Mouse (Mus musculus) kidney, postnatal 0 days (tissue): ENCODE data around the gene Ddn. TPM values are rescaled to one million over a fixed set of nuclear protein-coding genes. Genes with fewer than 3 reads are reported as not detected.

Experiments used
- ATAC-seq: fragments of 200-750 bp; cut with Nextera tagmentation; replicated peaks from 2 replicates; pipeline ENCODE4 v1.8.0; 2017; ENCODE audit warnings: low read depth, moderate number of reproducible peaks, moderate TSS enrichment, moderate library complexity; ENCODE audit not compliant: low FRiP score
- DNase-seq: peaks from one replicate; pipeline ENCODE4 v3.0.0-alpha.2; 2016; ENCODE audit warnings: low spot score
- H3K27ac ChIP-seq: fragments of 300-500 bp; sonication (generic); 2 replicates; pipeline ENCODE4 v1.5.1; 2014; ENCODE audit warnings: mild to moderate bottlenecking
- H3K27me3 ChIP-seq: fragments of 300-500 bp; sonication (generic); 2 replicates; pipeline ENCODE4 v1.6.1; 2014; ENCODE audit warnings: low read length, mixed read lengths; ENCODE audit not compliant: insufficient read depth
- H3K36me3 ChIP-seq: fragments of 300-500 bp; sonication (generic); 2 replicates; pipeline ENCODE4 v1.6.1; 2014; ENCODE audit warnings: low read length, mixed read lengths; ENCODE audit not compliant: insufficient read depth
- H3K4me1 ChIP-seq: fragments of 300-500 bp; sonication (generic); replicated peaks from 2 replicates; pipeline ENCODE4 v1.6.1; 2014; ENCODE audit warnings: antibody characterized with exemption, low read length, mixed read lengths; ENCODE audit not compliant: insufficient read depth
- H3K4me2 ChIP-seq: fragments of 300-500 bp; sonication (generic); 2 replicates; pipeline ENCODE4 v1.6.1; 2014; ENCODE audit warnings: mild to moderate bottlenecking, low read length, moderate library complexity, mixed read lengths
- H3K4me3 ChIP-seq: fragments of 300-500 bp; sonication (generic); replicated peaks from 2 replicates; pipeline ENCODE4 v1.5.1; 2014; ENCODE audit warnings: low read depth, low read length
- H3K9ac ChIP-seq: fragments of 300-500 bp; sonication (generic); 2 replicates; pipeline ENCODE4 v1.6.1; 2014; ENCODE audit warnings: low read depth, low read length
- H3K9me3 ChIP-seq: fragments of 300-500 bp; sonication (generic); replicated peaks from 2 replicates; pipeline ENCODE4 v1.6.1; 2016; ENCODE audit warnings: low read length, inconsistent platforms, mixed read lengths
- CTCF ChIP-seq: IDR thresholded peaks from 2 replicates; pipeline ENCODE4 v1.5.1; 2016; ENCODE audit warnings: antibody characterized with exemption, low read depth, mild to moderate bottlenecking, moderate library complexity
- WGBS: fragments of 180-500 bp; shearing (Covaris S2); extraction: QIAGEN DNeasy Blood & Tissue Kit; methylation state at CpG from one replicate; pipeline ENCODE4 v1.1.7; 2014; 5-methylcytosine and 5-hydroxymethylcytosine counted together
- polyA plus RNA-seq: library from polyadenylated mRNA; unstranded; fragments of >200 nt; fragmentation: Nextera tagmentation; extraction: Ambion mirVana; gene quantifications from 2 replicates; pipeline ENCODE4 v1.2.1, GENCODE M21; 2015

The Ddn gene
- polyA plus RNA-seq, 1 experiment from 2014 or later, result 6.1 TPM

- Histone ChIP-seq H3K9ac (no peak overlapping the region), H3K4me1 (no peaks in the 10 kb centered on the region), H3K27me3 (no peaks in the 10 kb centered on the region), H3K4me2 (no peak overlapping the region), H3K4me3 (no peak overlapping the region), H3K27ac (no peak overlapping the region), H3K36me3 (peaks cover 96% of the 10 kb centered on the region), H3K9me3 (no peaks in the 10 kb centered on the region)
- no peak for TF ChIP-seq CTCF
- DNase-seq (no peak), ATAC-seq (no peak)
- 93% methylated on average over 30 of the region's 30 CpGs for whole genome bisulfite sequencing
Observed at GRCm38 (mm10) chr15:98839671-98840585, 30.6 kb upstream of the Ddn start.

GRCm38 (mm10) chr15:98839161-98839560 is 29.9 kb upstream of the Ddn start:
- Histone ChIP-seq H3K4me2 (no peak overlapping the region), H3K27me3 (no peaks in the 10 kb centered on the region), H3K9ac (no peak overlapping the region), H3K36me3 (peaks cover 96% of the 10 kb centered on the region), H3K9me3 (no peaks in the 10 kb centered on the region), H3K27ac (no peak overlapping the region), H3K4me3 (no peak overlapping the region), H3K4me1 (no peaks in the 10 kb centered on the region)
- DNase-seq (no peak), ATAC-seq (no peak)
- TF ChIP-seq CTCF, result no peak
- WGBS, result 90% methylated on average over 14 of the region's 14 CpGs

DNA sequence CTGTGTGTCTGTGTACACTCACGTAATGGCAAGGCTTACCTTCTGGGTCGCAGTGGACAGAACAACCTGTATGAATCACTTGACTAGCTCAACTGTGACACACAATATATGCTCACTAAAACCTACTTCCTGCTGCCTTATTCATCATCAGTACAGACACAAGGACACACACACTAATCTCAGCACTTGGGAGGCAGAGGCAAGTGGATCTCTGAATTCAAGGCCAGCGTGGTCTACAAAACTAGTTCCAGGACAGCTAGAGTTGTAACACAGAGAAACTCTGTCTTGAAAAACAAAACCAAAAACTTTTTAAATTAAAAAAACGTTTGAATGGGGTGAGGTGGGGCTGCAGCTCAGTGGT is 28.4 kb upstream of the Ddn start:
- Histone ChIP-seq H3K27me3 (no peaks in the 10 kb centered on the region), H3K36me3 (peaks cover 93% of the 10 kb centered on the region), H3K9ac (no peak overlapping the region), H3K4me3 (no peak overlapping the region), H3K27ac (no peak overlapping the region), H3K9me3 (no peaks in the 10 kb centered on the region), H3K4me1 (no peaks in the 10 kb centered on the region), H3K4me2 (no peak overlapping the region)
- 73% methylated on average over 4 of the region's 4 CpGs for WGBS
- DNase-seq (no peak), ATAC-seq (no peak)
- no peak for TF ChIP-seq CTCF

GRCm38 (mm10) chr15:98837006-98837742 is 27.9 kb upstream of the Ddn start:
- 90% methylated on average over 21 of the region's 21 CpGs for whole genome bisulfite sequencing
- DNase-seq, result no peak

GRCm38 (mm10) chr15:98835291-98835690 is 26.0 kb upstream of the Ddn start:
- no peak overlapping the region for H3K27ac ChIP-seq
- no peak for TF ChIP-seq CTCF
- H3K36me3 ChIP-seq, result peaks cover 70% of the 10 kb centered on the region
- ATAC-seq (no peak), DNase-seq (no peak)
- no peaks in the 10 kb centered on the region for H3K9me3 ChIP-seq
- H3K4me2 ChIP-seq, result no peak overlapping the region
- H3K4me3 ChIP-seq, result no peak overlapping the region
- H3K27me3 ChIP-seq, result no peaks in the 10 kb centered on the region
- WGBS, result 93% methylated on average over 14 of the region's 14 CpGs
- no peak overlapping the region for H3K9ac ChIP-seq
- H3K4me1 ChIP-seq, result no peaks in the 10 kb centered on the region

More at GRCm38 (mm10) chr15:98837006-98837742, 27.9 kb upstream of the Ddn start:
- no peaks in the 10 kb centered on the region for H3K4me1 ChIP-seq
- no peaks in the 10 kb centered on the region for H3K27me3 ChIP-seq
- no peak for ATAC-seq
- no peak for TF ChIP-seq CTCF
- no peaks in the 10 kb centered on the region for H3K9me3 ChIP-seq
- H3K4me3 ChIP-seq, result no peak overlapping the region
- peaks cover 88% of the 10 kb centered on the region for H3K36me3 ChIP-seq
- H3K4me2 ChIP-seq, result no peak overlapping the region
- no peak overlapping the region for H3K9ac ChIP-seq
- no peak overlapping the region for H3K27ac ChIP-seq

DNA sequence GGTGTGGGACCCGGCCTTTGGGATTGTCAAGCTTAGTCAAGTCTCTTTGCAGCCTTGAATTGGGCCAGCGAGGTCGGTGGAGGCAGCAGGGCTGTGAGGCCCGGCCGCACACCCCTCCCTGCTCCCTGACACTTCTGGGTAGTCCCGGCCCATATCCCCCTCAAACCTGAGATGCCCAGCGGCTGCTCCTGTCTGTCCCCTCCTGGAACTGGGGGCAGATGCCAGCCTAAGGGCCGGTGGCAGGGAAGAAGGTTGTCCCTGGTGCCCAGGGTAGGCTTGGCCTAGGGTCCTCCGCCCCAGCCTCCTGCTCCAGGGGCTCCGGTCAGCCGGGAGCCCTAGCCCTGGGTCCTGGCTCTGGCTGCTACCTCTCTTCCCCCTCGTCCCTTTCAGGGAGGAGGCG is 24.8 kb upstream of the Ddn start:
- WGBS, result 81% methylated on average over 13 of the region's 13 CpGs
- Histone ChIP-seq H3K27me3 (no peaks in the 10 kb centered on the region), H3K4me3 (no peak overlapping the region), H3K4me1 (no peaks in the 10 kb centered on the region), H3K36me3 (peaks cover 58% of the 10 kb centered on the region), H3K4me2 (no peak overlapping the region), H3K9me3 (no peaks in the 10 kb centered on the region), H3K27ac (no peak overlapping the region), H3K9ac (no peak overlapping the region)
- TF ChIP-seq CTCF, result no peak
- ATAC-seq (no peak), DNase-seq (no peak)
